Mouse (Mus musculus) spleen, adult 2 months (tissue): ENCODE measurements at regions not wholly inside any gene's neighbourhood (a gene's known extent, or its start where the extent isn't known, plus 50 kb on each side); places are given as distances from the start of the nearest gene placed in this dataset.

Source experiments
- DNase-seq, 2 experiments: peaks; one replicate each; pipeline versions ENCODE4 v3.0.0 to v3.0.0-alpha.2; 2012 to 2021; ENCODE audit warnings: low spot score in 2 of 2, low read depth in 1 of 2
- H3K27ac ChIP-seq: fragments of 200-500 bp; 2 replicates; pipeline ENCODE4 v1.5.1; 2012; ENCODE audit warnings: low read length, inconsistent platforms; ENCODE audit not compliant: insufficient read depth
- H3K27me3 ChIP-seq: fragments of 200-500 bp; 2 replicates; pipeline ENCODE4 v1.6.1; 2012; ENCODE audit warnings: mild to moderate bottlenecking, moderate library complexity, low read length, inconsistent platforms; ENCODE audit not compliant: control insufficient read depth, insufficient read depth
- H3K36me3 ChIP-seq: fragments of 200-500 bp; 2 replicates; pipeline ENCODE4 v1.6.1; 2012; ENCODE audit warnings: mild to moderate bottlenecking, low read length, inconsistent platforms; ENCODE audit not compliant: control insufficient read depth, insufficient read depth
- H3K4me1 ChIP-seq: fragments of 200-500 bp; 2 replicates; pipeline ENCODE4 v1.6.1; 2011; ENCODE audit warnings: inconsistent platforms; ENCODE audit not compliant: control insufficient read depth, insufficient read depth, insufficient read length
- H3K4me3 ChIP-seq: fragments of 200-500 bp; 2 replicates; pipeline ENCODE4 v1.5.1; 2011; ENCODE audit warnings: mild to moderate bottlenecking, inconsistent platforms; ENCODE audit not compliant: insufficient read depth, insufficient read length; ENCODE audit errors: extremely low read depth
- CTCF ChIP-seq: fragments of 200-500 bp; IDR thresholded peaks from 2 replicates; pipeline ENCODE4 v1.5.1; 2011; ENCODE audit warnings: mild to moderate bottlenecking, inconsistent platforms; ENCODE audit not compliant: insufficient read depth, insufficient read length, insufficient replicate concordance; ENCODE audit errors: extremely low read depth
- POLR2A ChIP-seq: fragments of 200-500 bp; IDR thresholded peaks from 2 replicates; pipeline ENCODE4 v1.6.1; 2011; ENCODE audit warnings: low read depth, low read length, inconsistent platforms
- WGBS: fragments of 180-500 bp; shearing (Covaris S2); methylation state at CpG from one replicate; pipeline ENCODE4 v1.1.7; 2018; 5-methylcytosine and 5-hydroxymethylcytosine counted together

DNA sequence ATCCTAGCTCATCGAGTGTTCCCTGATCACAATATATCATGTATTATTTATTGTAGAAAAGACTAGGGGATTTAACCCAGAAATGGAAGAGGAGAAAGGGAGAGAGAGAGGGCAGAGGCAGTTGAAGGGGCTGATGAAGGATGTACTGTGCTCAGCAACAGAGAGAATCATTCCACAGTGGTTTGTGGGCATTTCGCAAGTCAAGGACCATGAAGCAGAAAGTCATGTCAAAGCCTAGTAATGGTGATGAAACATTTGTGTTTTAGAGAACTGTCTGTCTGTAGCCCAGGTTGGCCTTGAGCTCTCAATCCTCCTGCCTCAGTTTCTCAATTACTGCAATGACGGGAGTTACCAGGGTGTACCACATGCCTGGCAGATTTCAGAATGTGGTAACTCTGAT, 50.9 kb upstream of the Elovl6 start:
- 89% methylated on average over 3 of the region's 3 CpGs for WGBS
- H3K4me3 ChIP-seq, result no peak overlapping the region
- H3K27ac ChIP-seq, result no peak overlapping the region
- no peaks in the 10 kb centered on the region for H3K4me1 ChIP-seq
- TF ChIP-seq POLR2A, result no peak
- no peak for TF ChIP-seq CTCF
- no peaks in the 10 kb centered on the region for H3K36me3 ChIP-seq
- no peaks in the 10 kb centered on the region for H3K27me3 ChIP-seq
- no peak for DNase-seq
